Mouse (Mus musculus) olfactory bulb, adult 2 months (tissue): ENCODE results near the gene Pkn2. TPM values are rescaled to one million over a fixed set of nuclear protein-coding genes. Genes with fewer than 3 reads are reported as not detected.

Source experiments
- H3K27ac ChIP-seq: fragments of 200-500 bp; 2 replicates; pipeline ENCODE4 v1.5.1; 2012; ENCODE audit warnings: low read depth, low read length; ENCODE audit not compliant: insufficient read depth
- H3K4me1 ChIP-seq: fragments of 200-500 bp; 2 replicates; pipeline ENCODE4 v1.6.1; 2012; ENCODE audit warnings: low read length; ENCODE audit not compliant: control insufficient read depth, insufficient read depth
- H3K4me3 ChIP-seq: fragments of 200-500 bp; 2 replicates; pipeline ENCODE4 v1.5.1; 2012; ENCODE audit warnings: mild to moderate bottlenecking, low read depth, low read length, moderate library complexity; ENCODE audit not compliant: insufficient read depth
- CTCF ChIP-seq: fragments of 200-500 bp; IDR thresholded peaks from 2 replicates; pipeline ENCODE4 v1.5.1; 2012; ENCODE audit warnings: low read depth, mild to moderate bottlenecking, low read length, moderate library complexity; ENCODE audit not compliant: insufficient read depth
- POLR2A ChIP-seq: fragments of 200-500 bp; IDR thresholded peaks from 2 replicates; pipeline ENCODE4 v1.6.1; 2012; ENCODE audit warnings: mild to moderate bottlenecking, low read depth, low read length, moderate library complexity; ENCODE audit not compliant: insufficient read depth
- WGBS: fragments of 180-500 bp; shearing (Covaris S2); methylation state at CpG from one replicate; pipeline ENCODE4 v1.1.7; 2018; 5-methylcytosine and 5-hydroxymethylcytosine counted together
- polyA plus RNA-seq: library from polyadenylated mRNA; stranded (reverse); fragments of >200 nt; gene quantifications from 2 replicates; pipeline ENCODE4 v1.2.4, GENCODE M21; 2012; ENCODE audit warnings: low replicate concordance; ENCODE audit not compliant: missing spikeins, insufficient read depth, insufficient read length

Pkn2 gene
- not detected in 2 replicates for polyA plus RNA-seq

DNA sequence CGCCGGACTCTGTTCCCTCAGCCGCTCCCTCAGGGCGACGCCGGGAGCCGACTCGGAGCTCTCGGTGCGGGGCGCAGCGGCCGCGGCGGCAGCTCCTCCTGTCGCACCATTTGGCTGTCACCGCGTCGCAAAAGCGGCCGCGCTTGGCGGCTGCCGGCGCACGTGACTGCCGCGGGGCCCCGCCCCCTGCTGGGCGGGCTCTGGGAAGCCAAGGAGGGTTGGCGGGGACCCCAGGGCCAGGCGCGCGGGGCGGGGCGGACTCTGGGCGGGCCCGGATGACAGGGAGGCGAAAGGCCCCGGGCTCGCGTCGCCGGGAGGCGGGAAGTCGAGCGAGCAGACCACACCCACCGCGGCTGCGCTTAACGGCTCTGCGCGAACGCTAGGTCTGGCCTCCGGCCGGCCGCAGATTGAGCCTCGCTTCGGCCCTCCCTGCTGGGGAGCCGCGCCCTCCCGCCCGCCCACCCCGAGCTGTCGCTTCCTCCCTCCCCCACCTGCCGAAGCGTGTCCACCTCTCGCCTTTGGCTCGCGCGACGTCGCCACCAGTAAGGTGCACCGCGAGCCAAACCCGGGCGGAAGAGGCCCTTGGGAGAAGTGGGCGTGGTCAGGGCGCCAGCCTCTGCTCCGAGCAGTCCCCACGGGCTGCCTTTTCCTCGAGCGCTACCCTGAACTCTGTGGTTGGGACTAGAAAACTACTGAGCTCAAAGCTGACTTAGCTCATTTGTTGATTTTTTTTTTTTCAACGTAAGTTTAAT lies at the start of gene Pkn2:
Pkn2 (minus strand) TSS at position 133 of the 752 bp plus-strand sequence.
- under 1% methylated on average over 83 of the region's 84 CpGs for WGBS
- TF ChIP-seq POLR2A (peak; percentile 80), CTCF (no peak)

GRCm38 (mm10) chr3:142929906-142930305 lies 48.1 kb upstream of the Pkn2 start:
- 98% methylated on average over 2 of the region's 2 CpGs for WGBS
- no peak overlapping the region for H3K27ac ChIP-seq
- no peak overlapping the region for H3K4me3 ChIP-seq
- no peaks in the 10 kb centered on the region for H3K4me1 ChIP-seq
- no peak for TF ChIP-seq CTCF
- no peak for TF ChIP-seq POLR2A

More for the DNA sequence above, at the start of gene Pkn2:
- Histone ChIP-seq H3K27ac (peak within 1 kb of the TSS; percentile 53; the same call in 1 of the 2 replicates), H3K4me3 (peak within 1 kb of the TSS; percentile 97), H3K4me1 (no peaks in the 10 kb centered on the region)

DNA sequence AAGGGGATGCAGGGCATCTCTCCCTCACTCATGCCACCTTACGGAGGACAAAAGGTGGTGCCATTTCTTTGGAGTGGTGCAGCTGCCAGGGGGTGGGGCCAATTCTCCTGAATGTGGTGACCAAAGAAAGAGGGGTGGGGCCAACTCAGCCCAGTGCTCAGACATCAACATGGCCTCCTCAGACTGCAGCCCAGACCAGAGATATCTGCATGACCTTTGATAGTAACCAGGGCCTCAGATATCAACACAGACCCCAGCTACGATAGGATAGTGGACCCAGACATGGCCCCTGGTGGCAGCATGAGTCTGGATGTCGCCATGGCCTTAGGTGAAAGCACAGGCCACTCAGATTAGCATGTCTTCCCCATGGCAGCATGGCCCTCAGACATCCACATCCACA lies 45.5 kb upstream of the Pkn2 start:
- WGBS: 86% methylated on average over 3 of the region's 3 CpGs
- H3K4me1 ChIP-seq: no peaks in the 10 kb centered on the region
- TF ChIP-seq POLR2A (no peak), CTCF (no peak)
- no peak overlapping the region for H3K27ac ChIP-seq
- H3K4me3 ChIP-seq: no peak overlapping the region

GRCm38 (mm10) chr3:142924831-142925348 lies 43.1 kb upstream of the Pkn2 start:
- no peaks in the 10 kb centered on the region for H3K4me1 ChIP-seq
- H3K4me3 ChIP-seq: no peak overlapping the region
- H3K27ac ChIP-seq: no peak overlapping the region
- whole genome bisulfite sequencing: 77% methylated on average over 2 of the region's 2 CpGs
- TF ChIP-seq CTCF: no peak
- TF ChIP-seq POLR2A: no peak

GRCm38 (mm10) chr3:142919070-142919469 lies 37.3 kb upstream of the Pkn2 start:
- WGBS: 65% methylated on average over 3 of the region's 3 CpGs
- TF ChIP-seq CTCF (no peak), POLR2A (no peak)
- Histone ChIP-seq H3K27ac (no peak overlapping the region), H3K4me1 (no peaks in the 10 kb centered on the region), H3K4me3 (no peak overlapping the region)

DNA sequence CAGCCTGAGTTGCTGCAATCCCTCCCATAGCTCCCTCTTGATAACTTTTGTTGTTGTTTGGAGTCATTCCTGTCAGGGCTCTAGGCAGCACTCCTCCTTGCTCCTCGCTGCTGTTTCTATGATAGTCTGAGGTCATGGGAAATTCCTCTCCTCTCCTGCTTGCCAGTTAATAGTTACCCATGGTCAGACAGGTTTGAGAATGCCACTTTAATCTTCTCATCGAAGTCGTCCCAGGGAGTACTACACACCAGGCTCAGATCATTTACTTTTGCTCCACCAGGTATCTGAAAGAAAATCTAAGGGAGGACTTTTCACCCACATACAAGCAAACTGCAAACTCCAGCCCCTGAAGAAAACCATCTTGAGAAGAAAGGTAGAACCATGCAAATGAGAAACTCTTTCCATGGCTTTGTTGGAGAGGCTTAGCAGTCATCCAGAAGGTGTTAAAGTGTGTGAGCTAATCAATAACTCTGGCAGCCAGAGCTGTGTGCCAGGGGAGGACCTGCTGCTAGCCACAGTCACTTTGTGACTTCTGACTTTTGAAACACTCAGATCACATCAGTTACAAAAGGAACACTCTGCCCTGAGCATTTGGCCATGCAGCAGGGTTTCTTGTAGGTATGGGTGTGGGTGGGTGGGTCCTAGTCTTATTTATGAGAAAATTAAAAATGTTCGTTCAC lies 36.1 kb upstream of the Pkn2 start:
- WGBS: 85% methylated on average over 4 of the region's 4 CpGs
- Histone ChIP-seq H3K4me3 (no peak overlapping the region), H3K27ac (no peak overlapping the region), H3K4me1 (no peaks in the 10 kb centered on the region)
- no peak for TF ChIP-seq POLR2A

- no peak overlapping the region for H3K4me3 ChIP-seq
- TF ChIP-seq CTCF (no peak), POLR2A (no peak)
- no peak overlapping the region for H3K27ac ChIP-seq
- H3K4me1 ChIP-seq: no peaks in the 10 kb centered on the region
- WGBS: 95% methylated on average over 4 of the region's 4 CpGs
Measured at GRCm38 (mm10) chr3:142917171-142917570, 35.4 kb upstream of the Pkn2 start.

DNA sequence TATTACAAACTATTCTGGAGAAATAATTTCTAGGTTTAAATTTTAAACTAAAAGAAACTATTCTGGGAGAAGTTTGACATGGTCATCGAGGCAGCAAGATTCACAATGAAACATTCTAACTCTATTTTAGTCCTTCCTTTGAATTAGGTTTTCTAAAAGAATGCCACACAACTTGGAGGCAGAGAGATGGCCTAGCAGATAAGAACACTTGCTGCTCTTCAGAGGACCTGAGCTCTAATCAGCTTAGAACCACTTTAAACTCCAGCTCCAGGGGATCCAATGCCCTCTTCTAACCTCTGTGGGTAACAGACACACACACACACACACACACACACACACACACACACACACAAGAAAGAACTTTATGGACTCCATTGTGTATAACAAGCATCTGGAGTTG lies 31.5 kb upstream of the Pkn2 start:
- Histone ChIP-seq H3K4me1 (no peaks in the 10 kb centered on the region), H3K27ac (no peak overlapping the region), H3K4me3 (no peak overlapping the region)
- no peak for TF ChIP-seq CTCF
- TF ChIP-seq POLR2A: no peak
- WGBS: 71% methylated on average over 1 of the region's 1 CpGs

- Histone ChIP-seq H3K4me3 (no peak overlapping the region), H3K4me1 (0 out of 2 replicates have a peak, but pooled peaks cover 2% of the 10 kb centered on the region), H3K27ac (no peak overlapping the region)
- TF ChIP-seq POLR2A: no peak
- TF ChIP-seq CTCF: no peak
- WGBS: 91% methylated on average over 2 of the region's 2 CpGs
Measured at GRCm38 (mm10) chr3:142899683-142900082, 17.9 kb upstream of the Pkn2 start.
